Mouse (Mus musculus) ovary, postnatal 14 days (tissue): Measurements from ENCODE around the gene Rai1.
A peak's percentile ranks its signal among the peaks of the same experiment; 100 is the strongest.

Experiments used
- DNase-seq: peaks from one replicate; pipeline ENCODE4 v3.0.0; 2022; ENCODE audit warnings: low spot score

Rai1 gene

GRCm38 (mm10) chr11:60094909-60095810 lies 9.7 kb upstream of the Rai1 start:
- no peak for DNase-seq

DNA sequence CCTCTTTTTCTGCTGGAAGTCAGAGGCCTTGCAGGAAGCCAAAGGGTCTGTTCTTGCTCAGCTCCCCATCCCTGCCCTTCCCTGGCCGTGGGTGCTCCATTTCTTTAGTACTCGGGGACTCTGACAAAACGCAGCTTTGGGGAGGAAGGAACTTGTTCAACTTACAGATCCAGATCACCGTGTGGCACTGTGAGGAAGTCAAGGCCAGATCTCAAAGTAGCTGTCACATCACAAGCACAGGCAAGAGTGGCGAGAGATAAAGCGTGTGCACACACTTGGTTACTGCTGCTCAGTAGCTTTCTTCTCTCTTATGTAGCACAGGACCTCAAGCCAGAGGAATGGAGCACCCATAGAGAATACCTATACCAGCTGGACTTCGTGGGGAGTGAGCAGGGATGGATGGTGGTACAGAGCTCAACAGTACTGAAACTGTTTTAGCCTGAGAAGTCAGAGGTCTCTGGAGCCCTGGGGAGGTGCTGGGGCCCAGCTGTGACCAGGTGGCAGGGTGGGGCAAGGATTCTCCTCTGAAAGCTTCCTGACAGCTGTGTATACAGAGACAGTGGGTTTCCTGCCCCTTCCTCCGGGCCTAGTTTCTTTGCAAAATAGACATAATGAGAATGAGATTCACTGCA lies 5.1 kb upstream of the Rai1 start:
- no peak for DNase-seq

DNA sequence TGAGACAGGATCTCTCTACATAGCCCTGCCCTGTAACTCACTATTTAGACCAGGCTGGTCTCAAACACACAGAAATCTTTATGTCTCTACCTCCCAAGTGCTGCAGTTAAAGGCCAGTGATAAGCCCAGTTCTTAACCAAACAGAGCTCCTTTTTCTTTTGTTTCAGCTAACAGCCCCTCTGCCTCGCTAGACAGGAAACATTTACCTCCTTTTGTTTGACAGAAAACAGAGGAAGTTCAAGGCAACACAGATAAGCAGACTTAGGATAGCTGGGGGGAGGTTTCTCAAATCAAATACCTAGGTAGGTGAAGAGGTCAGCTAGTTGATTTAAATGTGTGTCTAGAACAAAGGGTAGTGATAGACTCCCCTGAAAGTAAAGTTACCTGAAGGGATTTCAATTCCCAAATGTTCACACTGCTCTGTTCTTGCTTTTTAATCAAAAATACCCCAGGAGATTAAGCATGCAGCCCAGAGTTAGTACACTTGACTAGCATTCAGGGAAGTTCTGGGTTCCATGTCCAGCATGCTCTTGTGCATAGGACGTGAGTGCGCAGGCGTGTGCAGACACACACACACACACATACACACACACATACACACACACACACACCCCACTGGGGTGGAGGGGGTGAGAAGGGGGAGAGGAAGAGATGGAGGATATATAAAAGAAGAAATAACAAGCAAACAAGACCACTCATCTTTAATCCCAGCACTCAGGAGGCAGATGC lies 3.8 kb upstream of the Rai1 start:
- no peak for DNase-seq

DNA sequence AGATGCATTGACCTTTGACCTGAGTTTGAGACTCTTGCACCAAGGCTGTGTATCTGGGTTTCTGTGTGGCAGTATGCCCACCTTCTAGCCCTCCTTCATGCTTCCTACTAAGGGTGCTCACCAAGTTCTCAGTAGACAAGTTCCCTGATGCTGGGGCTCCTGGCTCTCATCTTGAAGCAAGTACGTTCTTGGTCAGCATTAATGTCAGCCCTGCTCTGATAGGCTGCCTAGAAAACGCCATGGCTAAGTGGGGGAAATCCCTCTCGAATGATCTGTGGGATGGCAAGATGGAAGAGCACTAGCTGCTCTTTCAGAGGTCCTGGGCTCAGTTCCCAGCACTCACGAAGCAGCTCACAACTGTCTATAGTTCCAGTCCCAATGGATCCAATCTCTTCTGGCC lies 2.8 kb upstream of the Rai1 start:
- DNase-seq, result no peak

DNA sequence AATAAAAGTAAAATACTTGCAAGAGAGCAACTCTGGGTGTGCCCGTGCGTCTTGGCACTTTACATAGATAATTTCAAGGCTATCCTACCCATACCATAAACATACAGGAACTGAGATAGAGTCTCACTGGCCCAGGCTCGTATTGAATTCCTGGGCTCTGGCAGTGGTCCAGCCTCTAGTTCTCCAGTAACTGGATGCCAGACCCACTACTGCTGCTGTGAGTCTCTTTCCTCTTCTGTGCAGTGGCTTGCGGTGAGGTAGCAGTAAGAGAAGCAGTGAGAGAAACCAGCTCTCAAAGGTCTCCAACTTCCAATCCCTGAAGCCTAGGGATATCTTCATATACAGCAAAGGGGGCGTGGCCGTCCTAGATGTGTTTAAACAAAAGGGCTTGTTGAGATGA lies 2.1 kb upstream of the Rai1 start:
- no peak for DNase-seq

DNA sequence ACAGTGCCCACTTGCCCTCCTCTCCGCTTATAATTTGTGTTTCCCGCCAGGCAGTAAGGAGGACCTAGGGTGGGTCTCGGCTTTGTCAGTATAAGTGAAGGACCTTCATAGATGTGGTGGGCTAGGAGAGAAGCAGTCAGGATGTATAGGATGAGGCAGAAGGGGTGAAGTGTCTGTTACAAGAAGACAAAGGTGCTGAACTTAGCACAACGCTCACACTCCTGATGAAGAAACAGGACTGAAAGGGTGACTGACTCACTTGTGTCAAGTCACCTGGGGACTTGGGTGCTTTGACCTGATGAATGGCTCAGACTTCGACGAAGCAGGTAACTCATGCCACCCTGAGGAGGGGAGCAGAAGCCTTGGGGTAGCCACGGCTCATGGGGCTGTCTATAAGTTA lies 1.2 kb upstream of the Rai1 start:
- DNase-seq, result no peak

DNA sequence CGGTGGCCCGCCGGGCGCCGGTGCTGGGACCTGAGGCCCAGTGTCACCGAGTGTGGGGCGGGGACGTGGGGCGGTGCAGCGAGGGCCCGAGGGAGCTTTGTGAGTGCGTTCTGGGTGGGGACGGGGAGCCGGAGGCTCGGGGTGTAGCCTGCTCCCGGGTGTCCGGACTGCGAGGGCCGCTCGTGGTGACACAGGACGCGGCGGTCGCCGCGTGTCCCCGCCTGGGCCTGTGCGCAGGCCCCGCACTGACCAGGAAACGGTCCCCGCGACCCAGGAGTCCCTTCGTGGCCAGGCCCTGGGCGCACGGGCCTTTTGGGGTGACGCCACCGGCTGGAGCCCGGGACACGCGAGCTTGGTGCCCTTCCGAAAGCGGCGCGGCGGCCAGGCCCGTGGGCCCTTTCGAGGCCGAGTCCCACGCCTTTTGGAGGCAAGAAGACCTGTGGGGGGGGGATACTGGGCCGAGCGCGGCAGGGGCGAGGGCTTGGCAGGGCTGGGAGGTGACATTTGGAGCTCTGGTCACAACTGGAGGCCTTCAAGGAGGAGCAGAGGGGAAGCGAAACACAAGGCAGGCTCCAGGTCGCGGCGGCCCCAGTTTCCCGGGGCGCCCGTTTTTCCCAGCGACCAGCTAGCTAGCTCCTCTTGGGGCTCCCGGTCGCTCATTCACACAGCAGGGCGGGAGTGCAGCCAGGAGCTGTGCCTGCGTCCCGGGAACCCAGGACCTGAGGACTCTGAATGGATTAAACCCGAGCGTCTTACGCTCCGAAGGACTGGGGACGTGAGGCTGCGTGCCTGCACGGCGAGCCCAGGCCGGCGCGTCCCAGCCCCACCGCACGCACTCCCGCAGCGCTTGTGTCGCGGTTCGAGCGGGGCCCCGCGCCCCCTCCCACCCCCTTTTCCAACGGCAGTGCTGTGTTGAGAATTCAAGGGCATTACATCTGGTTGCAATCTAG lies 1.1 kb downstream of the Rai1 start:
- peak; percentile 44 for DNase-seq

DNA sequence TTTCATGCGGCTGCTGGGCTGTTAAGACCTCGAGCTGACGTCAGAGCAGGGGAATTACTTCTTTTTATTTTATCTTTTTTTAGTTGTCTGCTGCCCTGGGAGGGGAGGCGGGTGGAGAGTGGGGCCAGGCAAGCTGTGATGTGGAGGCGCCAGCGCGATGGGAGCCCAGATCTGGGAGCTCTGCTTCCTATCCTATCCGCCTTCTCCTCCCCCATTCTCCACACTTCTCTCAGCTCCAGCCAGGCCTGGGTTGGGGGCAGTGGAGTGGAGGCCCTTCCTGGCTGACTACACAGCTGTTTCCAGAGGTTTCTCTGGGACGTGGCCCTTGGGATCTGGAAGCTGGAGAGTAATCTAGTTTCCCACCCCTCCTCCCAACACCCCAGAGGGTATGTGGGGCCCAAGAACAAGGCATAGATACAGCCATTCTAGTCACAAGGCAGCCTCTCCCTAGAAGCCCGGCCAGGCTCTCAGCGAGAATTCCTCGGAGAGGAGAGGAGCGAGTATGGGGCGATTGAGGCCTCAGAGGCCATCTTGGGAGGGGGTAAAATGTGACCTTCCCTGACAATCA lies 1.8 kb downstream of the Rai1 start:
- DNase-seq, result peak; percentile 46

DNA sequence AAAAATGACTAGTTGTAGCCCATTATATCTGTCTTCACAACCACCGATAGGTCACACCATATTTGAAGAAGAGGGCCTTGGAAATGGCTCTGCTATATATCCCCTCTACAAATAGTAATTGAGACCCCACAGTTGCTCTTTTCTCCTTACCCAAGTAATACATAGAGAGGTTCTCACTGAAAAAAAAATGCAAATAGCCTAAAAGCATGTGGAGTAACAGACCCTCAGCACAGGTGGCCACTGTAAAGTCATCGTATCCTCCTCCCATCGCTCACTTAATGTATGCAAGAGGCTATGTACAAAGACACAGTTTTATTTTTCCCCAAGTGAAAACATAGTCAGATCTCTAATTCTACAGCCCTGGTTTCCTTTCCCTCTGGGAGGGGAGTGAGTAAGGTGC lies 2.6 kb downstream of the Rai1 start:
- DNase-seq, result no peak

GRCm38 (mm10) chr11:60108631-60109172 lies 3.9 kb downstream of the Rai1 start:
- DNase-seq, result no peak

DNA sequence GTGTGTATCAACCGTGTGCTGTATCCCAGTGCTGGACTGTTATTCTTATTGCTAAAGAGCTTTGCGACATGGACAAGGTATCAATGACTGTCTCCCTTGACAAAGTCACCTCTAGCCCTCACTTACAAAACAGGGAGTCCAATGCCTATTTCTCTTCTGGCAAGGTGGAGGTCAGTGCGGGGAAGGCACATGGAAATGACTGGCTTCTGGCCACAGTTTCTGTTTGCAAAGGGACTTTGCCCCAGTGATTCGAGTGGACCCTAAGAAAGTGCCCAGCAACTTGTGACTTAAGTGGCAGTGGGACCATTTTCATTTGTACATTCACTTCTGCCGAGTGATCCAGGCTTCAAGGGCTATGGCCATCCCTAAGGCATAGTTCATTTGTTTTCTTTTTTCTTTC lies 5.6 kb downstream of the Rai1 start:
- DNase-seq, result no peak

DNA sequence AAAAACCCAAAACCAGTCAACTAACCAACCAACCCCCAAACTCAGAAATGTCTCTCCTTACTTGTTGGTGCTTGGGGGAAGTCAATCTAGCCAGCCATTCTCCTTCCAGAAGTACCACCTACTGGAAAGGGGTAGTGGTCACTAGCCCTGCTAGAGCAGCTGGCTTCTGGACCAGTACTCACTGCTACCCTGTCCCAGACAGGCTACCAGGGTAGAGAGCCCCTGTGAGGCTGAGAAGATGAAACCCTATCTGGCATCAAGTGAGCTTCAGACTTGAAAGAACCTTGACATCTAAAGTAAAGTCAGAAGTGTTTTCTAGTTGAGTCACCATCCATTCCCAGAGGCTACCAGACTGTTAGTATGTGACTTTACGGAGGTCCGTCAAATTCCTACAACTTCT lies 6.8 kb downstream of the Rai1 start:
- no peak for DNase-seq

DNA sequence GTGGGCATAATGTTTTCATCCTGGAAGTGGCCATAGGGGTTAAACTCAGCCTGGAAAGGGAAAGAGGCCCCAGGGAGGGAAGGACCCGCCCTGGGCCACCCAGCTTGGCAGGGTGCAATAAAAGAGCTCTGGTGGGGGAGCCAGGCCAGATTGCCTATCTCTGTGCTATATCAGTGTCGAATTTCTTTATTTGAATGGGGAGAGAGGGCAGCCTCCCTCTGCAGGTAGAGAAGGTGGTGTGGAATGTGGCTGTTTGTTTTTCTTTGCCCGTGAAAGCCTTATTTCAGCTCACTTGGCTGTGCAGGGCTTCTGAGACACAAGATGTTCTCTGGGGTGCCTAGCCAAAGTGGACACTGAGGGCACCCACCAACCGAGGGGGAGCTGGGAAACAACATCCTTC lies 8.8 kb downstream of the Rai1 start:
- DNase-seq, result no peak

DNA sequence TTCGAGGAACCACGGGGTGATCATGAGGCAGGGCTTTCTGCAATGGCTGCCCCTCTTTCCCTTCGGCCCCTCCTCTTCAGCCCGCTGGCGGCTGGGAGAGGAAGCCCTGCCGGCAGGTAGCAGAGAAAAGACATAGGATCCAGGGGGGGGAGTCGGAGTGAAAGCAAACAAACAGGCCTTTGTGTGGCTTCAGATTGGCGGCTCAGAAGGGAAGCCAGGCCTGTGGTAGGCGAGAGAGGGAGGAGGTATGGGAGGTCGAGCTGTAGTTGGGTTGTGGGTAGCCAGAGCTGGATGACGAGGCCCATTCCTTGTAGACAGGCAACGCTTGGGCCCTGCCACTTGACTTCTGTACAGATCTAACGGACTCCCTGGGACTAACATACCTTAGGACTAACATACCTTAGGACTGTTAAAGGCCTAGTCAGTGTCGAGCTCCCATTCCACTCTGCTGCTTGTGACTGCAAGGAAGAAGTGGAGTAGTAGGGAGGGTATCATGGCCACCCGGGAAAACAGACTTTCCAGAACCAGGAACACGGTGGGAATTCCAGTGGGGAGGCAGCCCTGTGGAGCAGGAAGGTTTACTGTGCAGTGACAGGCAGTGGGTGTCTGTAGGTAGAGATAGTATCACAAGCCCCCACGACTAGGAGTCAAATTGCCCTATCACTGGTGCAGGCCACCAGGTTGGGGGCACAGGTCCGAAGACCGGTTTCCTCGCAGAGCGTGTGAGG lies 9.6 kb downstream of the Rai1 start:
- peak; percentile 31 for DNase-seq

GRCm38 (mm10) chr11:60115024-60115538 lies 10.3 kb downstream of the Rai1 start:
- DNase-seq, result peak; percentile 77

- no peak for DNase-seq
Observed at GRCm38 (mm10) chr11:60115638-60116276, 10.9 kb downstream of the Rai1 start.

- no peak for DNase-seq
Observed at GRCm38 (mm10) chr11:60120586-60121262, 15.9 kb downstream of the Rai1 start.

- DNase-seq, result no peak
Observed at GRCm38 (mm10) chr11:60122611-60123010, 17.8 kb downstream of the Rai1 start.

- DNase-seq, result no peak
Observed at GRCm38 (mm10) chr11:60127048-60127447, 22.2 kb downstream of the Rai1 start.
